Mouse (Mus musculus): ENCODE measurements at regions not wholly inside any gene's neighbourhood (a gene's known extent, or its start where the extent isn't known, plus 50 kb on each side); places are given as distances from the start of the nearest gene placed in this dataset.

DNA sequence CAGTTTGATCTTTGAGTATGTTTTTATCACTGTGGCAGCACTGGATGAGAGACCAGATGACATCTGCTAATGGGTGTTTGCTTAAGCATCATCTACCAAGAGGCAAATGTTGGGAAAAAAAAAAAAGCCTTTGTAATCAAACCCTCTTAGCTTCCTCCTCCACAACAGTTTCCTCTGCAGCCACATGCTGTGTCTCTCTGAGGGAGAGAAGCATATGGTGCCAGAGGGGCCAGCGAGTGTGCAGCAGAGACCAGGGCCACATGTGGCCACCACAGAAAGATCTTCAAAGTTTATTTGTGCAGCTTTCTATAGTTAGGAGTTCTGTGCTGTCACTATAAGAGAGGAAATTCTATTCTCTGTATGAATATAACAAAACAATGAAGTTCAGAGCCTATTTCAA lies 427.6 kb upstream of the Klf6 start:
- TF ChIP-seq POLR2A (IDR thresholded peaks at IDR 0.05; ENCODE audit: extremely low read depth, insufficient read depth, low read length) (no peak), CTCF (IDR thresholded peaks at IDR 0.05; ENCODE audit: extremely low read depth, insufficient read depth, low read length) (no peak)
